Mouse (Mus musculus): Measurements from ENCODE around the gene Fam20b.

The Fam20b gene

GRCm38 (mm10) chr1:156718950-156719805, at the start of gene Fam20b:
TSS of gene Fam20b (minus strand) at chr1:156719086.
- DNase-seq (ENCODE audit: extremely low spot score), result peak; percentile 98

DNA sequence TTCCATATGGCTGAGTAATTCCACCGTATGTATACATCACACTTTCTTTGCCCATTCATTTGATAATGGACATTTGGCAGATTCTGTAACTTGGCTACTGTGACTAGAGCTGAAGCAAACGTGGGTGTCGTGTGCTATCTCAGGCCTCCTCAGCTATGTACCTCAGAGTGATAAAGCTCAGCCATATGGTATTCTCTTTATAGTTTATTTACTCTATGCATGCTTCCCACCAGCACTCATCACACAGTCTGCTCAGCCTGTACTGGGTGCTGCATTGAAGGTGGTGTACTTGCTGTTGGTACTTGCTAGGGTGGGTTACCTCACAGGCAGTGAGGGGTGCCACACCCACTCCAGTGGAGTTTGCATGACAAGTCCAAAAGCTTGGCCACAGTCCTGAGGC, 46.4 kb upstream of the Fam20b start:
- no peak for DNase-seq (ENCODE audit: extremely low spot score)

DNA sequence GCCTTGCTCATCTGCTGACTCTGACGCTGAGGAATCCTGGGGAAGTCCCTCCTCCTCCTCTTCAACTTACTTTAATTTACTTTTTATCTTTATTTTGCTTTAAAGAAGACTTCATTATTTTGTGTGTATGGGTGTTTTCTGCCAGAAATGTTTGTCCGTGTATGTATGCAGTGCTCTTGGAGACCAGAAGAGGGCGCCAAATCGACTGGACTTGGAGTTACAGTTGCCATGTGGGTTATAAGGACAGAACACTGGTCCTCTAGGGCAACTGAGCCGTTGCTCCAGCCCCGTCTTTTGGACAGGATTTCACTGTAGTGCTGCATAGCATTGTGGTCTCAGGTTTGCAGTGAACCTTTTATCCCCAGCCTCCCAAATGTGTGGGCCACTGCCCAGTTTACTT, 45.7 kb upstream of the Fam20b start:
- no peak for DNase-seq (ENCODE audit: extremely low spot score)

DNA sequence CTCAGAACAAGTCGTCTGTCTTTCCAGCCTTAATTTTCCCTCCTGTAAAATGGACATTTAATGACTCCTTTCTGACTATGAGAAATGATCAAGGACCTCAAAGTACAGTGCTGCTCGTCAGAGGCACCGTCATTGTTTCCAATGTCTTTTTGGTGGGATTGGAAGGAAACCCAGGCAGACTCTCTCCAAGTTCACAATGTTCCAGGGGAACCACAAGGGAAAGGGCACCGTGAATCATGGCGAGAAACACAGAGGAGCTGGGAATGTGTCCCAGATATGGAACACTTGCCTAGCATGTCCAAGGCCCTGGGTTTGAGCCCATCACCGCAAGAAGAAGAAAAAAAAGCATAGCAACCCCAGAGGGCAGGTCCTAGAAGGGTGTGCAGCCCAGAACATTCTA, 44.4 kb upstream of the Fam20b start:
- no peak for DNase-seq (ENCODE audit: extremely low spot score)

DNA sequence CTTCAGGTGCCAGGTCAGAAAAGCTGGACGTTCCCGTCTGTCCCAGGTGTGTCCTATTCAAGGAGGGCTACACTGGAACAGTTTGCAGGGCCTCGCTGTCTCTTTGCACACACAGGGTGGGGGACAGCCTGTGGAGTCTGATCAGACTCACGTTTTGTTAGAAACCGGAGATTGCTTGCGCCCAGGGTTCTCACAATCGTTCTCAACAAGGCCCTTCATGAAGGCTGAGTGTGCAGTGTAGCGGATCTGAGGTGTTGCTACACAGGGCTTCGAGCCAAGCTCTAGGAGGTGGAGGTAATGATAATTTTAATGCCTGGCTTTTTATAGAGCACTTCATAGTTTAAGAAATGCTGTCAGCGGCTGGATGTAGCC, 42.5 kb upstream of the Fam20b start:
- DNase-seq (ENCODE audit: extremely low spot score), result no peak

- DNase-seq (ENCODE audit: extremely low spot score), result no peak
Observed at GRCm38 (mm10) chr1:156760549-156761429, 41.9 kb upstream of the Fam20b start.

- peak; percentile 41 for DNase-seq (ENCODE audit: extremely low spot score)
Observed at GRCm38 (mm10) chr1:156758326-156758725, 39.4 kb upstream of the Fam20b start.

- DNase-seq (ENCODE audit: extremely low spot score), result peak; percentile 71
Observed at GRCm38 (mm10) chr1:156754608-156755413, 35.9 kb upstream of the Fam20b start.

- no peak for DNase-seq (ENCODE audit: extremely low spot score)
Observed at GRCm38 (mm10) chr1:156752990-156753389, 34.1 kb upstream of the Fam20b start.

DNA sequence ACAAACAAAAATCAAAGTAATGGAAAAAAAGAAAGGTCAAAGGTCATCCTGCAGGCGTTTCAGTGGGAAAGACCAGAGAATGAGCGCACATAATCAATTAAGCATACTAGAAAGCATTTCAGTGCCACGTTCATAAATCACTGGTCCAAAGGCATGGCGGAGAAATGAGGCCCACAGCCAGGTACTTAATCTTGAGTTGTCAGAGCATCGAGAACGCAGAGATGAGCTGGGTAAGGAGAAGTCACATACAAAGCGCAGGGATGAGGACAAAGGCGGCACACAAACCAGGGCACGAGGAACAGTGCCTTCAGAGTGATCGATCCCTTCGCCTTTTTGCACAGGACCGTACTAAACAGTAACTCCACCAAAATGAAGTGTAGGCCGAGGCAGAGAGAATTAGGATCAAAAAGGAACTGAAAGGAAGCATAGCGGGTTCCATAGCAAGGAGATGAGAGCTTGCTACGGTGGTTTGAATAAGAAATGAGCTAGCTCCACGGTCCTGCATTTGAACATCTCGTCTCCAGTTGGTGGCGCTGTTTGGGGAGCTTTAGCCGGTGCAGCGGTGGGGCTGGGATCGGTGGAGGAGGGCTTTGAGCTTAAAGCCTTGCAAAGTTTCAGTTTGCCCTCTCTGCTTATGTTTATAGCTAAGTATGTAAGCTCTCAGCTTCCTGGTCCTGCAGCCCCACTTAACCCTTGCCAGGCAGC, 33.3 kb upstream of the Fam20b start:
- DNase-seq (ENCODE audit: extremely low spot score), result peak; percentile 90

DNA sequence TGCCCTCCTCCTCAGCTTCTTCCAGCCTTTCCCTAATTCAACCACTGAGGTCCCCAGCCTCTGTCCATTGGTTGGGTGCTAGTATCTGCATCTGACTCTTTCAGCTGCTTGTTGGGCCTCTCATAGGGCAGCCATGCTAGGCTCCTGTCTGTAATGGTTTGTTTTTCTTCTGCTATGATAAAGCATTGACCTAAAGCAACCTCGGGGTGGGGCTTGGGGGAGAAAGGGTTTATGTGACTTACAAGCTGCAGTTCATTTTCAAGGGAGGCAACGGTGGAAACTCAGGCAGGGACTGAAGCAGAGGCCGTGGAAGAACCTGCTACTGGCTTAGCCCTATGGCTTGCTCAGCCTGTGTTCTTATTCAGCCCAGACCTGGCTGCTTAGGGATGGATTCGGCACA, 31.4 kb upstream of the Fam20b start:
- no peak for DNase-seq (ENCODE audit: extremely low spot score)

GRCm38 (mm10) chr1:156749136-156749535, 30.2 kb upstream of the Fam20b start:
- DNase-seq (ENCODE audit: extremely low spot score), result no peak

- DNase-seq (ENCODE audit: extremely low spot score), result no peak
Observed at GRCm38 (mm10) chr1:156748435-156749005, 29.6 kb upstream of the Fam20b start.

DNA sequence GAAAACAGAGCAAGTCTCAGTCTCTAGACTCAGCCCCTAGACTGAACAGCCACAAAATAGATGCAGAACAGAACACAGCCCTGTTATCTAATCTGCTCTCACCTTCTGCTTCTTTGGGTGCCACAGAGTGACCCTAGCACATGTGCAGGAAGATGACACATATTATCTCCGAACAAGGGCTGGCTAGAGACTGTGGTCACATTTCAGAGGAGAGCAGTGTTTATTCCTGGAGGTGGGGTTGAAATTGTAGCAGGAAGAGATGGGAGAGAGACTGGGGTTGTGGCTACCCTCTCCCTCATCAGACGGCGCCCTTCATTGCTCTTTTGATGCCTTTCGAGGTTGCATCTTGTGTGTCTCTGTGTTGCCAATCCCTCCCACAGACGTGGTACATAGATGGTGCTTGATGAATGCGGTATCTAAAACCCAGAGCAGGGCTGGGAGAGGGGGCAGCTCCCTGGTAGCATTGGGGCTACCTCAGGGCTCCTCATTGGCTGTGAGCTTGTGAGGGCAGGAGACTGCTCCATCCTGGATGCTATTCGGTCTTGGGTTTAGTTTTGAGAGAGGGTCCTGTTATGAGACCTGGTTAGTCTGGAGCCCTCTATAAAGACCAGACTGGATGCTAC, 26.4 kb upstream of the Fam20b start:
- no peak for DNase-seq (ENCODE audit: extremely low spot score)

- peak; percentile 75 for DNase-seq (ENCODE audit: extremely low spot score)
Observed at GRCm38 (mm10) chr1:156741482-156742411, 22.9 kb upstream of the Fam20b start.

DNA sequence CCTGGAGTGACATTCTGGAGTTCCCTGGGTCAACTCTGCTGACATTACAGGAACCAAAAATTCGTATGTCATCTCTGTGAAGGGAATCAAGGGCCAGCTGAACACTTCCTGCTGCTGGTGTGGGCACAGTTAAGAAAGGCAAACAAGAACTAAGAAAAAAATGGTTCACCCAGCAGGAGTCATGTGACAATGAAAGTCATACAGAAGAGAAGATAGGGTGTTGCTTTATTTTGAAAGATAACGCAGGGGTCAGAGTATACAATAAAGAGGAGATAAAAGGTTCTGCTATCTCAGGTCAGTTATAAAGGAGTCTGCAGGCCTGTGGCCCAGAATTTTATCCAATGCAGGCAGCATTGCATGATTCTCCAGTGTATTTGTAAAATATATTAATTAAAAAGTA, 16.9 kb upstream of the Fam20b start:
- no peak for DNase-seq (ENCODE audit: extremely low spot score)

DNA sequence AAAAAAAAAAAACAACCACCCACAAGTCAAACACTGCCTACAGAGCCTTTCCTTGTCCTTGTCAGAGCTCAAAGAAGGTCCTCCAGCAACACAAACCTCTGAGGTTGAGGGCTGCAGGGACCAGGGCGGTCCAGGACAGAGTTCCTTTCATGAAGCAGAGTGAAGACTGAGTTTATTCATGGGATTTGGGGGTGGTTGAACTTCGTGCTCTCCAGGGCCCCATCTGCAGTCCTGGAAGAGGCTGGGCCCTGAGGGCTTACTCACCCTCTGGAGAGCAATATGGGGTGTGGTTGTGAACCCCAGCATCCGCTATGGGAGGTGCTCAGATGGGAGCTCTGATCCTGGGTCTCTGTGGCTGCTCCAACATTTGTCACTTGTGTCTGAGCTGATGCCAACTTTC, 15.1 kb upstream of the Fam20b start:
- DNase-seq (ENCODE audit: extremely low spot score), result no peak

DNA sequence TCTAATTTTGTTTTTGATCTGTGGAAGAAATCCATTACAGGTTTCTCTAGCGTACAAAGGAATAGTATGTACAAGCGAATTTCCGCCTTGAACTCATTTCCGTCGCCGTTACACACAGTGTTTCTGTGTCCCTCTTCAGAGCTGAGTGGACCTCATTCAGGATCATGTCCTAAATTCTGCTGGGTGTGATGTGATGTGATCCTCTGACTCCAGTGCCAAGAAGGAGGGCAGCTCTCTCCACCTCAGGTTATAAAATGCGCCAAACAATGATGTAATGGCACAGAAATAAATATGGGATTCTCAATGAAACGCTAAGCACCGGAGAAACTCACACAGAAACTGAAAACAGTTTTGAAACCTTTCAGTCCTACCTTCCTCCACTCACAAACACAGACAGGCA, 14.7 kb upstream of the Fam20b start:
- no peak for DNase-seq (ENCODE audit: extremely low spot score)

- DNase-seq (ENCODE audit: extremely low spot score), result no peak
Observed at GRCm38 (mm10) chr1:156732996-156733395, 14.1 kb upstream of the Fam20b start.

Measured in embryo, embryonic 9.5 days (tissue).